Mouse (Mus musculus) gastrocnemius, postnatal 25 days (tissue): ENCODE measurements around the gene Apbb2. TPM values are rescaled to one million over a fixed set of nuclear protein-coding genes. Genes with fewer than 3 reads are reported as not detected.

Source experiments
- DNase-seq: peaks from one replicate; pipeline ENCODE4 v3.0.0; 2022
- total RNA-seq, 2 experiments: library from RNA; stranded (reverse); gene quantifications; 1 replicate in 1 of 2; 2 replicates in 1 of 2; pipeline ENCODE4 v1.2.3; 2021

Apbb2 gene
- total RNA-seq, 2 experiments from 2014 or later: 32.8 to 39.8 TPM

DNA sequence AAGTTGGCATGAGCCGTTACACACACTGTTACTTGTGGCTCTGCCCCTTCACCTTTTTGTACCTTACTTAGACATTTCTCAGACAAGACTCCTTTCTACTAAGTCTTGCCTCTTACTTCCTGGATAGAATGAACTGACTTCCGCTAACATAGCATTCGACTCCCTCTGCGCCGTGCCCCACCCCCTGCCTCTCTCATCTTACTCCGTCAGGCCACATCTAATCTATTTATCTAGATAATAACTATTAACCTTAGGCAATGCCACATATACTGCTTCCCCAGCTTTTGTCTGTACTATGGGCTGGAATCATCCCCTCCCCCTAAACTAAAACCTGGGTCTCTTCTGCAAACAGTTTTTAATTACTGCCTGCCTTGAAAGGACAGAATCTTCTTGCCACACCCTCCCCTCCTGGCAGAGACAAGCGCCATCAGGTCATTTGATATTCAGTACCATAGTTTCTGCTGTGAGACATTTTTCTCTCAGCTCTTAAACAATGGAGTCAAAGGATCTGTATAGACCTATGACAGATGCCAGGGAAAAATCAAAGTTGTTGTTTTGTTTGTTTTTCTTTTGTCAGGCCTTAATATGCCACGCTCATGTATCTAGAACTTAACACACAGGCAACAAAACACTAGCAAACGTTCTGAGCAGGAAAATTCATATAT, 203.4 kb downstream of the Apbb2 start:
- DNase-seq: no peak

DNA sequence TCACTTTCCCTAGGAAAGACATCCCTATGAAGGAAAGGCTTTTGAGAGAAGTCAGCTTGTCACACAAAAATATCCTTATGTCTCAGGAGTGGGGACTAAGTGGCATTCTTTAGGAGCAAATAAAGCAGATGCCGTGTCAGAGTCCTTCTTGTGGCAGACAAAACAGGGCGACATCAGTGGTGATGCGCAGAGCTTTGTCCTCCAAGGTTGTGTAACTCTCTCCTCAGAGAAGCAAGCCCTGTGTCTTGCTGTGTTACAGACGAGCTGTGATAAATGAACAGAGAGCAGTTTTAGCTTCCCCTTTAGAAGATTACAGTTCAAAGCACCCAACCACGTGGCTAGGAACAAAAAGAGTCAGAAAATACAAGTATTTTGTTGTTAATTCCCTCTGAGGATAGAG, 205.2 kb downstream of the Apbb2 start:
- no peak for DNase-seq

DNA sequence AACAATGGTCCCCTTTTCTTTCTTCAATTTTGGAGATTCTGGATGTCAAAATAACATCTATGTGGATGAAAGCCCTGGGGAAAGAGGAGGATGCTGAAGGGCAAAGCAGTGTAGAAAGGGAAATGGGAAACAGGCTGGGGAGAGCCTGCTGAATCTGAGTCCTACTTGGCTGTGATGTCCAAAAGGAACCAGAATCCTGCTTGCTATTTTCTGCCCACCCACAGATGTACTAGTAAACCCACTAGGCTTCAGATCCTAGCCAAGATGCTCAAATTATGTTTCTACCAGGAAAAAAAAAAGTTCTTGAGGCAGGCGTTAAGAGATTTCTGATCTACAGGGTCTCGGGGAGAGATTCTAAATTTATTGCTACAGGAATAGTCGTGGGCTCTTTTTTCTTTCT, 205.8 kb downstream of the Apbb2 start:
- no peak for DNase-seq

DNA sequence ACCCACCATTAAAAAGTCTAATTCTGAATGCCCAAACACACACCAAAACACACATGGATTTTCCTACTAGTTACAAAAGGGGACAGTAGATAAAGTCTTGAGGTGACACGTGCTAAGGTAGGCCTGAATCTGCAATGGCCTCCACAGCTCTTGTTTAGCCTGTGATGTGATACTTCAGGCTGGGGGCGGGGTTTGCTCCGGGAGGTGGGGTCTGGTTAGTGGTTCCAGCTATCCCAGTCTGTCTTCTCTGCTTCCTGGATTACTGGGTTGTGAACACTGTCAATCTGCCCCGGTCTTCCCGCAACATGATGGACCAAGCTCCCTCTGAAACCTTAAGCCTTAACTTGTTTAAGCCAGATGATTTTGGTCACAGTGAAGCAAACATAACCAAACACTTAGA, 210.0 kb downstream of the Apbb2 start:
- no peak for DNase-seq

DNA sequence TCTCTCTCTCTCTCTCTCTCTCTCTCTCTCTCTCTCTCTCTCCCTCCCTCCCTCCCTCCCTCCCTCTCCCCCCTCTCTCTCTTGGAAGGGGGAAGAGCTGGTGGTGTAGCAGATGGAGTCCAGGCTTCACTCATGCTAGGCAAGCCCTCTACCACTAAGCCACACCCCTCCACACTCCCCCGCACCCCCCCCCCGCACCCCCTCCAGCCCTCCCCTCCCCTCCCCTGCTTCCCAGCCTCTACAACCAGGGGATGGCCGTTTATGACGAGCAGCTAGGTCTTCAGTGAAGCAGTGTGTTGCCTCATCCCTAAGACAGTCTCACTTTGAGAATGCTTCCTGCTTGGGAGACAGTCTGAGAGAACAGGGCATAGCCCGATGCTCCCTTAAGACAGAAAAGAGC, 210.6 kb downstream of the Apbb2 start:
- DNase-seq: no peak

DNA sequence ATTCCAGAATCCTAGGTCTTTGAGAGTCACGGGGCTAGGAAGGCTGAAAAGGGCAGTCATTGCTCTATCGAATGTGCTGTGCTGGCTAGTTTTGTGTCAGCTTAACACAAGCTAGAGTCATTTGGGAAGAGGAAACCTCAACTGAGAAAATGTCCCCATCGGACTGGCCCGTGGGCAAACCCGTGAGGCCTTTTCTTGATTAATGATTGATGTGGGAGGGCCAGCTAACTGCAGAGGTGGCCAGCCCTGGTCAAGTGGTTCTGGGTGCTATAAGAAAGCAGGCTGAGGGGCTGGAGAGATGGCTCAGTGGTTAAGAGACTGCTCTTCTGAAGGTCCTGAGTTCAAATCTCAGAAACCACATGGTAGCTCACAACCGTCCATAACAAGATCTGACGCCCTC, 212.2 kb downstream of the Apbb2 start:
- no peak for DNase-seq

DNA sequence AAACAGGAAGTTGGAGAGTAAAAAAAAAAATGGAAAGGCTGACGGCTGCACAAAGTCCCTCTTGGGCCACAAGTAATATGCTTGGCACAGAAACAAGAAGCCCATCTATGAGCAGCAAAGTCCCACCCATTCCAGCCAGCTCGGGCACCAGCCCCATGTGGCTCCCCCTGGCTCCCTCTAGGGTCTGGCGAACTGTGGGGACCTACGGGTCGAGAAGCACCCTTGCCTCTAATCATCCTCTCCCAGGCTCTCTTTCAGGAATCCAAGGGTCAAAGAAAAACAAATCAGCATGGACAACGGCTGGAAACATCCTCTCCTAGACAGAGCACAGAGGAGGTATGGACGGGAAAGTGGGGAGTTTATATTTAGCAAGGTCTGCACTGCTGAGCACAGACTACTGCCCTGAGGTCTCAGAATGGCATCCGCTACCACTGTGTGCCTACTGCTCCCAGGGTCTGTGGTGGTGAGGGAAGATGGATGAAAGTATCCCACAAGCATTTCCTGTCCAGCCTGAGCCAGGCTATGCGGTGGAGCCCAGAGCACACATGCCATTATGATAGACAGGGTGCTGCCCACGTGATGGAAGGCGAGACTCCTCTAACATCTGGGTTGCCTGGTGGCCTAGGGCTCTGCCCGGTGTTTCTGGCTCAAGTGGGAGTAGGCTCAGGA, 212.7 kb downstream of the Apbb2 start:
- no peak for DNase-seq

DNA sequence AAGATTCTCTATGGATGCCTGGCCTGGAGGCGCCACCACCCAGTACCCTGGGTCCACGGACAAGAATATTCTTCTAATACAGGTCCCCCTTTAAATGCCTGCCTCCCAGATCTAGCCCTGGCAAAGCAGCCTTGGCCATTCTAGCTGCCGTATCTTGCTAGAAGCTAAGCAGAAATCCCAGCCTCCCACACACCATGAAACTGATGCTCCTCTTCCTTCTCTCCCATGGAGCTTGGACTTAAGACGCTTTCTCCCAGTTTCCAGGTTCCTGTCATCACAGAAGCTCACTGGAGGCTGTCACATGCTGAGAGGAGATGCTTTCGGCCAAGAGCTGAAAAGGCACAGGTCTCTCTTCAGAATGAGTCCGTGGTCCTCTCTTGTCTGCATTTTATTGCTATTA, 213.3 kb downstream of the Apbb2 start:
- no peak for DNase-seq

DNA sequence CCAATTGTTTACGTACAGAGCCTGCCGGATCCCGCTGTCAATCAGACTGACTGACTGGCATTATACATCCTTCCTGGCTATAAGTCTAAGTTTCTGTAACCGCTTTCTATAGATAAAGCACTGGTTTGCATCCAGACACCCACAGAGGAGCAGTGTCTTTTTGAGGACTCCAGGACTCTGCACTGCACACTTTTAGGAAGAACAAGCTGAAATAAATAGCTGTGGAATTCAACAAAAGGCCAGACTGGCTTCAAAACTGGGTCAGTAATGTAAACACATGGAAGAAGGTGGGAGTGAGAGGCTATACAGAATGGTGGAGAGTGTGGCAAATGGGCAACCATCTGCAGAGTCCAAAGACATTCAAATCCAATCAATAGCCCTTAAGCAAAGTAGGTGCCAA, 218.0 kb downstream of the Apbb2 start:
- DNase-seq: no peak

DNA sequence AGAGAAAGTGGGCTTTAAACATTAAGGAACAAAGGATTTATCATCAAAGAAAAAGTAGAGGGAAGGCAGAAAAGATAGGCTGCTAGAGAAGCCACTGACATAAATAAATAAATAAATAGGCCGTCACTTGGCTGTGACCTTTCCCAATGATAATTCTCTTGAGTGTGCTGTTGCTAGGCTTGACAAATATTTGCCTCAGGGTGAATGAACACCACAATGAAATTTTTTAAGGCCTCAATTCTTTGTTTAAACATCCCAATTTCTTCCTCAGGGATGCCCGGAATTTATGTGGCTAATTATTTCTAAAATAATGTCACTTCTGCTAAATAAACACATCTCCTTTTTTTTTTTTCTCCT, 219.3 kb downstream of the Apbb2 start:
- no peak for DNase-seq

DNA sequence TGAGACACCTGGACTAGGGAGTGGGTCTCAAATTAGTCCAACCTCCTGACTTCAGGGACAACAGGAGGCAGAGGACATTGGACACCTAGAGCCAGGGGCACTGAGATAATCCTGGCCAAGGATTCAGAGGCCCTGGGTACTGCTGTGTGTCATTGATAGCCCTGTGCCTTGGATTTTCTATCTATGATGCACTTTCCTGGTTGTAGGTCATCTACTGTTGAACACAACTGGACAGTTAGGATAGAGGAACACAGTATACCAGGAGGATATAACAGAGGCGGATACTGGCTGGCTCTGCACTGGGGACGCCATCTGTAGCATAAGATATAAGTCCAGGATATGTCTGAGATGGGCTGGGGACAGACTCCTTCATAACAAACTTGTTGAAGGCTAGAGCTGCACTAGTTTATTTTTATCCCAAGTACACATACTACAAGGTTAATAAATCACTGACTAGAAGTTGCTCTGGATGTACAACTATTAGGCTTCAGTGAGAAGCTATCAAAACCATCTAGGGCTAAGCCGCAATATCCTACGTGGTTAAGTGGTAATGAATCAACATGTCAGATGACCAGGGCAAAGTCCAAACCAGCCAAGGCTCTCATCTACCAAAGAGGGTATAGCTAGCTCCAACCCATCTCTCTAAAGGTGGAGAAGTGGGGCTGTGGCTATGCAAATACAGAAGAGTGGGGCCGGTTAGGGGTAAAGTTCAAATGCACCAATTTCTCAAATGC, 219.9 kb downstream of the Apbb2 start:
- DNase-seq: no peak

DNA sequence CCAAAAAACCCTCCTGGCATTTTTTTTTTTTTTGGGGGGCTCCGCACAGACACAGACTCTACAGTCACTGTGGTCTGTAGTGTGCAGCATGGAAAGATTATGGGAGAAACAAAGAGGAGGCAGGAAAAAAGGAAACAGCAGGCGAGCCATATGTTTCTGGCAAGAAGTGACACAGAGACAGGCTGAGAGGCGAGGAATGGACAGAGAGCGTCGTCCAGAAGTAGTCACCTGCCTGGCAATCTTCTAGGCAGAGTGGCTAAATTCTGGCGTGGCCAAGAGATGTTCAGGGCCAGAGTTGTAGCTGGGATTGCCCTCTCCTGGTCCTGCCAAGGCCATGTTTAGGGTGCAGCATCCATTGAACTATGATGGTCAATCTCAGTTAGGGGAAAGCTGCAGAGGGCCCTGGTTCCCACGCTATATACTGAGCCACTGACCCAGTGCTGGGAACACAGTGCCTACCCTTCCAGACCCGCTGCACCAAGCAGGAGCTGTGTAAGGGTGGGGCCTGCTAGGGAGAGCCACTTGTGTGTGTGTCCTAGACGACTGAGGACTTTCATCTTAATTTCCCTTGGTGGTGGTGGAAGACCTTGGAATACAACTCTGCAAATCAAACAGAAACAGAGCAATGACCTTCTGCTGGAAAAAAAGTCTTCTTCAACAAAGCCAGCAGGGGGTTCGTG, 224.7 kb downstream of the Apbb2 start:
- no peak for DNase-seq

DNA sequence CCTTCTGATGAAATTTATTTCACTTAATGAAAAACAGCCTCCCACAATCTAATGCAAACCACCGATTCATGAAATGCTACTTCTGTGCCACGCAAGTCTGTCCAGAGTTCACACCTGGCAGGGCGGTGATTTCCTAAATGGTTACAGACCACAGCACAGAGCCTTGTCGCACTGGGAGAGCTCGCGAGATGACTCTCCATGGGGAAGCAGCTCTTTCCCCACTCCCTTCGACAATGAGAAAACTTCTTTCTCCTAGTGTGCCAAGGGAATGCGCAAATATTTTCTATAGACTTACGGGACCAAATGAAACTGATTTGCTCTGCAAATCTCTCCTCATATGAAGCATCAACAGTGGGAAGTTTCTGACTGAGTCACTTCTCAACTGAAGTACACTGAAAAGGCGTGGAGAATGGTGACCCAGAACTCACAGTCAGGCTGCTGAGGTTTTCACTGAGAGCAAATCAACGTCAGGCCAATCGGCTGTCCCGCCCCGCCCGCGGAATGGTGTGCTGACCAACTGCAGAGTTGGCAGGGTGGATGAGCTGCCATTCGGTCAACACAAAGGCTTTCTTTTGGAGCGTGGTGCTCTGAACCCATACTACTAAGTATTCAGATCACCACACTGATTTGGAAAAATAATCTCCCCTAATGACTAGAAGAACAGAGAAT, 225.6 kb downstream of the Apbb2 start:
- no peak for DNase-seq

DNA sequence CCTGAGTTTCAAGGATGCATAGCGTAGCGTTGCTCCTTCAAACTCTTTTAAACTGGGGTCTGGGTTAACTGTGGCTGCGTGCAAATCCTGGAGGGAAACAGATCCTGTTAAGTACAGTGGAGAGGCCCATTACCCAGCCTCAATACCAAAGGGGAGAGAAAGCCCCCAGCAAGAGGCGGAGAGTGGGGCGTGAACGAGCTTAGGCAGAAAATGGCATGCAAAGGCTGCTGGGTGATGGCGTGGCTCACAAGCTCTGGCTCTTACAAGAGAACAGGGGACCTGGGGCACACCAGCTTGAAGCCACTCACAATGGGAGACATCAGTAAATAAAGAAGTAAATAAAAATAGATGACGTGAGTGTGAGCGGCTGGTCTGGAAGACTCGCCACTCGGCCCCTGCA, 226.8 kb downstream of the Apbb2 start:
- no peak for DNase-seq

DNA sequence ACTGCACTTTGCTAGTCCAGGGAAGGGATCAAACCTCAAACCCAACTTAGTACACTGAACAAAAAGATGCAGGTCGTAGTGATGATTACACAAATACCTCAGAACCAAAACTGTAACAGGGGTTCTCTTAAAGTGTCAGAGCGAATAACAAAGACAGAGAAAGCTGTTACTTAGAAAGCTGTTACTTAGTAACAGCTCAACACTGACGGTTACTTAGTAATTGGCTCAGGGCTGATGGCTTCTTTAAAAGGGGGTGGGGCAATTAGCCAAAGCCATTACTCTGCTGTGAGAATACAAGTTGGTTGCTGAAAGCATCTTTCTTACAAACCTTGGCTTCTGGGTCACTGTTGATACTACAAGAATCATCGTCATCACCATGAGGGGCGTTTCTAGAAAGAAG, 227.3 kb downstream of the Apbb2 start:
- no peak for DNase-seq

DNA sequence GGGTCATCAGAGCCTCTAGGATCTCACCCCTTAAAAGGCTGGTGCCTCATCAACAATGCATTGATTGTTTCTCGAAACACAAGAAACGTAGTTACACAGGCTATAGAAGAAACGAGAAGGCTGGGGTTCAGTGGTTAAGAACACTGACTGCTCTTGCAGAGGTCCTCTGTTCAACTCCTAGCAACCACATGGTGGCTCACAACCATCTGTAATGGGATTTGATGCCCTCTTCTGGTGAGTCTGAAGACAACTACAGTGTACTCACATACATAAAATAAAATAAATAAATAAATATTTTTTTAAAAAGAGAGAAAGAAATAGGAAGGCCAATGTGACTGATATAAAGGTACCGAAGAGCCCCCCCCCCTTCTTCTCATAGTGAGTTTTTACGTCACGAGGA, 228.0 kb downstream of the Apbb2 start:
- no peak for DNase-seq

DNA sequence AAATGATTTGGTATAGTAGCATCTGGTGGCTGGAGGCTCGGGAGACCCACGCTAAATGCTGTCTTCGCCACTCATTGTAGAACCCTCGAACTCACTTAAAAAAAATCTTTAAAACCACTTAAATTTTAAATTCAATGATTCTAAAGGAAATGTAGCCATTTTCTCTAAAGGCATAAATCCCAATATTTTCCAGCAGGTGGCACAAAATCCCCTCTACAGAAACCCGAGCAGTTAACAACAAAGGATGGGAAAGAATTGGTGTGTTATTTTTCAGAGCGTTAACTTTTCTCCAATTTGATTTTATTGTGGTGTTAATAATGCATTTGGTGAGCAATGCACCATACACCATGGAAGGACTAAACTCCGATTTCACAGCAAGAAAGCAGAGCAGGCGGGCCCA, 231.1 kb downstream of the Apbb2 start:
- DNase-seq: no peak

DNA sequence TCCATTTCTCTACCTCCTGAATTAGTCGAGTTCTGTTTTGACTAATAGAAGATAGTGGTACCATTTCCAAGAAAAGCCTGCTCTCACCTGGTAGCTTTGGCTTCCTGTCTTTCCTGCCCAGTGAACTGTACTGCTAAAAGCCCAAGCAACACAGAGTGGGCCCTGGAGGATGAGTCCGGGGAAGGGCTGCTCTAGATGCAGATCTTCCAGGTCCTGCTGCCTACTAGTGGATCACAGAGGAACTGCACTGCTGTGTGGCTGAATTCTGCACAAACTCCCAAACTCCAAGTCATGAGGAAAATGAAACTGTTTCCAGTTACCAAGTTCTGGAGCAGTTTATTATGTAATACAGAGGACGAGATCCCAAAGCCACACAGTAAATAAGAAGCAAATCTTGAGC, 232.9 kb downstream of the Apbb2 start:
- DNase-seq: peak; percentile 66

DNA sequence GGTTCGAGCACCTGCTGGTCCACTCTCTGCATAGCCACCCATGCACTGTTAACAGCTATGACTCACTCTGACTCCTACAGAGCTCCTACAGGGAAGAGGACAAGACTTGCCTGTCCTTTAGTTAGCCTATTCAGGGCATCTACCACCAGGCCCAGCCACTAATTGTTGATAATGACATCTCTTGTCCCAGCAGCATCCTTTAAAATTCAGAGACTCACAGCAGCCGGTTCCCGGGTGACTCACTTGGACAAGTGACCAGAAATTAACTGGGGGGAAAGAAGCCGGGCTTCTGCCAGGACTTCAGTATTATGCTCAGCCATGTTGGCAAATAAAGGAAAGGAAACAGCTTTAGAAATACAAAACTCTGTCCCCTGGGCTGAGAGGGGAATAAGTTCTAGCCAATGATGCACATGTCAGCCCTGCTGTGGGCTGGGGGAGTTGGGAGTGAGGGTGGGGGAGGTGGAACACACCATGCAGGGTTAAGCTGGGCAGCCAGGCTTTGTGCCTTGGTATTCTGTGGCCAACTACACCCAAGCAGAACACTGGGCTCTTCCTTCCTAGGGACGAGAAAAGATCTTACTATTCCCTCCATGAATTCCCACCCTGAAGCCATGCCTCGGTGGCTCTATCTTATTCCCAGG, 233.7 kb downstream of the Apbb2 start:
- no peak for DNase-seq

DNA sequence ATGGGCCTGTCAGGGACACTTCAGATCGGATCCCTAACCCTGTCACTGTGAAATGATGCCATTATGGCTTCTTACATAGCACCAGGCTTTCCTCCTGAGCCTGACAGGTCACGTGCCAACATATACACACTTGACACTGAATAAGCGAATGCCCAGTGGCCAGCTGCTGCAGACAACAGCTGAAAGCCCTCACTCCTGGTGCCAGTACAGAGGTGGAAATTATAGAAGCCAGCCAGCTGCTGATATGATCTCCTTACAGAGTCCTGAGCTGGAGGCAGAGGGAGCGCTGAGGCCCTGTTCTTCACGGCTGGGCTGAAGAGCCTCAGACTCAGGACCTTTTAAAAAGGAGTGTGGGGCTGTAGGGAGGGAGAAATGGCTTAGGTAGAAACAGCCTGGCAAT, 234.5 kb downstream of the Apbb2 start:
- DNase-seq: no peak

DNA sequence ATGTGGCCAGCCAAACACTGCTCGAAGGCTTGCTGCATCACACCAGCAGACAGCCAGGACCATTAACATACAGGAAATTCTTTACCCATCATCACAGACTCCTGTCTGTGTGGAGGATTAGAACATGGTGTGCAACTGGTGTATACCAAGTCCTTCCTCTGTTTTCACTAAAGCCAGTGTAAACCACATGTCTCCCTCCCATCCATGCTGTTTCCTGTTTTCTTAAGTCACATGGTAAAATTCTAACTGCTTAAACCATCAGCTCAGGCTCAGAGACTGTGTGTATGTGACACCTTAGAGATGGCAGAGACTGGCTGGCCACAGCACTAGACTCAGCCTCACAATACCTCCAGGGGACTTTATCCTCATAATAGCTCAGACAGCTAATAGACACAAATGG, 236.5 kb downstream of the Apbb2 start:
- no peak for DNase-seq

DNA sequence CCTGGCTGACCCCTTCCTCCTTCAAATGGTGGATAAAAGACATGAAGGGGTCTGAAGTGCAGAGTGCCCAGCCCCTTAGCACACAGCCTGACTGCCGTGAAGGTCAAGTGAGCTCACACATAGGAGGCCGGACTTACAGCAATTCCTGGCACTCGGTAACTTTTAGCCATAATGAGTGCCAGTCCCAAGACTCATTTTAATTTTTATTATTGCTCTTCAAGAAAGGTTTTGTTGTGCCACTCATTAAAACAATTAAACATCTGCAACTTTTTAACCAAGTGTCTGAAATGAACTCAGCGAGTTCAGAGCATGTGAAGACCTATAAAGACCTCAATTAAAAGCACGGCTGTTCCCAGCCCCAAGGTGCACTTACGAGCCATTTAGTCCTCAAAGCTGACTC, 239.6 kb downstream of the Apbb2 start:
- DNase-seq: no peak
